Mouse (Mus musculus) neural tube, embryonic 11.5 days (tissue): ENCODE results near the gene H2-DMb2. TPM values are rescaled to one million over a fixed set of nuclear protein-coding genes. Genes with fewer than 3 reads are reported as not detected.

ENCODE experiments used
- ATAC-seq: fragments of 200-750 bp; cut with Nextera tagmentation; 2 replicates; pipeline ENCODE4 v1.8.0; 2017; ENCODE audit warnings: moderate number of reproducible peaks, mild to moderate bottlenecking, moderate TSS enrichment, moderate library complexity; ENCODE audit not compliant: insufficient read depth, low FRiP score, low TSS enrichment
- DNase-seq: peaks from one replicate; pipeline ENCODE4 v3.0.0-alpha.2; 2015; ENCODE audit warnings: low spot score
- H3K27ac ChIP-seq: fragments of 300-500 bp; sonication (generic); 2 replicates; pipeline ENCODE4 v1.5.1; 2014; ENCODE audit warnings: low read depth, mild to moderate bottlenecking, low read length
- H3K27me3 ChIP-seq: fragments of 300-500 bp; sonication (generic); 2 replicates; pipeline ENCODE4 v1.6.1; 2014; ENCODE audit warnings: mild to moderate bottlenecking, low read length, mixed read lengths; ENCODE audit not compliant: control insufficient read depth, insufficient read depth
- H3K36me3 ChIP-seq: fragments of 300-500 bp; sonication (generic); 2 replicates; pipeline ENCODE4 v1.6.1; 2014; ENCODE audit warnings: mild to moderate bottlenecking, low read length, moderate library complexity, mixed read lengths; ENCODE audit not compliant: control insufficient read depth, insufficient read depth
- H3K4me1 ChIP-seq: fragments of 300-500 bp; sonication (generic); 2 replicates; pipeline ENCODE4 v1.6.1; 2014; ENCODE audit warnings: low read length, mixed read lengths; ENCODE audit not compliant: control insufficient read depth, insufficient read depth
- H3K4me2 ChIP-seq: fragments of 300-500 bp; sonication (generic); 2 replicates; pipeline ENCODE4 v1.6.1; 2014; ENCODE audit warnings: low read depth, mild to moderate bottlenecking, moderate library complexity
- H3K4me3 ChIP-seq: fragments of 300-500 bp; sonication (generic); 2 replicates; pipeline ENCODE4 v1.5.1; 2014; ENCODE audit warnings: low read depth, low read length
- H3K9ac ChIP-seq: fragments of 300-500 bp; sonication (generic); 2 replicates; pipeline ENCODE4 v1.6.1; 2014; ENCODE audit warnings: mild to moderate bottlenecking, low read length
- H3K9me3 ChIP-seq: fragments of 300-500 bp; sonication (generic); 2 replicates; pipeline ENCODE4 v1.6.1; 2016; ENCODE audit warnings: low read length; ENCODE audit not compliant: control insufficient read depth
- WGBS: fragments of 180-500 bp; shearing (Covaris S2); extraction: QIAGEN DNeasy Blood & Tissue Kit; methylation state at CpG from one replicate; pipeline ENCODE4 v1.1.7; 2014; 5-methylcytosine and 5-hydroxymethylcytosine counted together
- polyA plus RNA-seq: library from polyadenylated mRNA; unstranded; fragments of >200 nt; fragmentation: Nextera tagmentation; extraction: Ambion mirVana; gene quantifications from 2 replicates; pipeline ENCODE4 v1.2.1, GENCODE M21; 2014

Gene H2-DMb2
- polyA plus RNA-seq, 1 experiment from 2014 or later: not detected

DNA sequence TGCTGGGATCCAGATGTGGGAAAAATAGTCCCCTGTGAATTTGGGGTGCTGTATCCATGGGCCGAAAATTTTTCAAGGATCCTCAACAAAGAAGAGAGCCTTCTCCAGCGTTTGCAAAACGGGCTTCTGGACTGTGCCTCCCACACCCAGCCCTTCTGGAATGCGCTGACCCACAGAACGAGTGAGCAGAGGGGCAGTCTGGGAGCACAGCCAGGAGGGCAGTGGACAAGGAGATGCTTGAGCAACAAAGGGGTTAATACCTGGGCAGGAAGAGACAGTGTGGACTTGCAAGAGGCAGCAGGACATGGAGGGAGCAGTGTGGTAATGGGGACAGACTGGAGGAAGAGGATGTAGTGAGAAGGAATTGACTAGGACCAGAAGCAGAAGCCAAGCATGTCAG lies 12.4 kb downstream of the H2-DMb2 start:
- no peak overlapping the region for H3K4me2 ChIP-seq
- DNase-seq: no peak
- whole genome bisulfite sequencing: 65% methylated on average over 5 of the region's 5 CpGs
- no peaks in the 10 kb centered on the region for H3K36me3 ChIP-seq
- H3K27me3 ChIP-seq: no peaks in the 10 kb centered on the region
- no peak overlapping the region for H3K4me3 ChIP-seq
- H3K4me1 ChIP-seq: no peaks in the 10 kb centered on the region
- no peaks in the 10 kb centered on the region for H3K9me3 ChIP-seq
- ATAC-seq: no peak
- H3K27ac ChIP-seq: no peak overlapping the region
- no peak overlapping the region for H3K9ac ChIP-seq

DNA sequence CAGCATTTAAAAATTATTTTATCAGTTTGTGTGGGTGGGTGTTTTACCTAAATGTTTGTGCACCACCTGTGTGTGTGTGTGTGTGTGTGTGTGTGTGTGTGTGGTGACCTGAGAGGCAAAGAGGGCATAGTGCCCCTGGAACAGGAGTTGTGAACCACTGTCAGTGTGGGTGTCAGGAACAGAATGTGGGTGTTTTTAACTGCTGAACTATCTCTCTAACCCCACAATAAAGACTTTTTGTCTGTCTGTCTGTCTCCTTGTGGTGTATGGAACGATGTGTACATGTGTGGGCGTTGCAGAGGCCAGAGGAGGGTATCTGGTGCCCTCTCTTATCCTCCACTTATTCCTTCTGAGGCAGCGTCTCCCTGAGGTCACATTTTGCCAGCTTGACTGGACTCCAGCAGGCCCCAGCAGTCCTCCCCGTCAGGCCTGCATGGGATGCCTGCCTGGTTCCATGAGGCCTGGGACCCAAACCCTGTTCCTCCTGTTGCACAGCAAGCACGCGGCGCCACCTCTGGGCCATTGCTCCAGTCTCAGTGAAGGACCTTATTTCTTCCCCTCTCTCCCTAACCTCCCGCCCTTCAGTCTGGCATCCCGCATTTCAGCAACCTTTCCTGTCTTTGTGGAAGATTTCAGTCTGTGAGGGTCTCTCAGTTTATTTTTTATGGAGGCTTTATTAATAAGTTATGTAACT lies 21.2 kb downstream of the H2-DMb2 start:
- H3K27me3 ChIP-seq: no peaks in the 10 kb centered on the region
- no peak overlapping the region for H3K9ac ChIP-seq
- H3K4me1 ChIP-seq: no peaks in the 10 kb centered on the region
- no peak overlapping the region for H3K4me2 ChIP-seq
- DNase-seq: peak; percentile 22
- H3K27ac ChIP-seq: no peak overlapping the region
- H3K9me3 ChIP-seq: 0 out of 2 replicates have a peak, but pooled peaks cover 2% of the 10 kb centered on the region
- no peak overlapping the region for H3K4me3 ChIP-seq
- WGBS: 40% methylated on average over 9 of the region's 9 CpGs
- no peaks in the 10 kb centered on the region for H3K36me3 ChIP-seq
- ATAC-seq: no peak

DNA sequence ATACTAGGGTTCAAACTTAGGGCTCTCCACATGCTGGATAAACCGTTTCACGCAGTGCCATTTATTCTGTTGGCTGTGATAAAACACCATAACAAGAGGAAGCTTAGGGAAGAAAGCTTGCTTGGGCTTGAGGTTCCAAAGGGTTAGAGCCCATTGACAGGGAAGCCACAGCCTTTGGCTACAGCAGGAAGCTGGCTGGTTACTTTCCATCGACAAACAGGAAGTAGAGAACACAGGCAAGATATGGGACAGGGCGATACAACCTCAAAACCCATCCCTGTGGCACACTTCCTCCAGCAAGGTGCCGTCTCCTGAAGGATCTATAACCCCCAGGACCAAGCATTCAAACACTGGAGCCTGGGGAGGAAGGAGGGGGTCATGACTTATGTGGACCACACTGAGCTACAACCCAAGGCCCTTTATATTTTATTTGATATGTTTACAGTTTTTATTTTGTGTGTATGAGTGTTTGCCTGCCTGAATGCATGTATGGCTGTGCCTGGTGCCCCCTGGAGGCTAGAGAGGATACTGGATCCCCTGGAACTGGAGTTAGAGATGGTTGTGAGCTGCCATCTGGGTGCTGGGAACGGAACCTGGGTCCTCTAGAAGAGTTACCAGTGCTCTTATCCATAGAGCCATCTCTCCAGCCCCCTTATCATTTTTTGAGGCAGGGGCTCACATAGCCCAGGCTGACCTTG lies 22.1 kb downstream of the H2-DMb2 start:
- H3K27ac ChIP-seq: no peak overlapping the region
- ATAC-seq (no peak), DNase-seq (no peak)
- H3K4me2 ChIP-seq: no peak overlapping the region
- H3K9me3 ChIP-seq: 0 out of 2 replicates have a peak, but pooled peaks cover 2% of the 10 kb centered on the region
- no peak overlapping the region for H3K9ac ChIP-seq
- no peaks in the 10 kb centered on the region for H3K4me1 ChIP-seq
- WGBS: 86% methylated on average over 6 of the region's 6 CpGs
- H3K27me3 ChIP-seq: no peaks in the 10 kb centered on the region
- no peaks in the 10 kb centered on the region for H3K36me3 ChIP-seq
- no peak overlapping the region for H3K4me3 ChIP-seq

DNA sequence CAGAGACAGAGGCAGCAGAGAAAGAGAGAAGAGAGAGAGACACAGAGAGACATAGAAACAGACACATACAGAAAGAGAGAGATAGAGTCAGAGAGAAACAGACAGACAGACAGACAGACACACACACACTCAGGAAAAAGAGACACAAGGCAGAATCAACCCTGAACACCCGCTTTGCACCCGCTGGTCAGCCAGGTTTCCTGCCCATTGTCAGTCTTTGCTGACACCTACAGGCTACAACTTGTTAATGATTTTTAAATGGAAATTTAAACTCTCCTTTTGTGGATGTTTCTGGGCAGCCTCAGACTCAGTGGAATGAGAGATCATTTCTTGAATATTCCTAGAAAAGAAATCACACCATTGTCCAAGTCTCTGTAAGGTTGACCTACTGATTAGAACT lies 26.2 kb downstream of the H2-DMb2 start:
- DNase-seq (peak; percentile 30), ATAC-seq (no peak)
- 4% methylated on average over 2 of the region's 2 CpGs for WGBS
- Histone ChIP-seq H3K36me3 (no peaks in the 10 kb centered on the region), H3K27ac (no peak overlapping the region), H3K4me2 (no peak overlapping the region), H3K27me3 (no peaks in the 10 kb centered on the region), H3K4me3 (no peak overlapping the region), H3K9ac (no peak overlapping the region), H3K4me1 (no peaks in the 10 kb centered on the region), H3K9me3 (0 out of 2 replicates have a peak, but pooled peaks cover 2% of the 10 kb centered on the region)

DNA sequence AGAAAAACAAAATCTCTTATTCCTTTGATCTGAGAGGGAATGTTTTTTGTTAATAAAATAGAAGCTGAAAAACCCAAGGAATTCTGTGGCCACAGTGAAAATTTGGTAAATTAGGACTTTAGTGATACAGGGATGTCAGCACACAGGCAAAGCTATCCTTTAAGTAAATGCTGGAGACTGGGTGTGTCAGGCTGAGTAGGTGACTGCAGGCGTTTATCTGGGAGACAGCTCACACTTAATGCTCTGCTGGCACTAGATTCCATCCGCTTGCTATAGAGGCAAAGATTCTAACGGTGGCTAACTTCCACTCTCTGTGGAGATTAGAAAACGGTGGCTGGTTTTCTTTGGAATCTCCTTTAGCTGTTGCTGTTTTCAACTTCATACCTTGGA lies 27.4 kb downstream of the H2-DMb2 start:
- DNase-seq (no peak), ATAC-seq (no peak)

DNA sequence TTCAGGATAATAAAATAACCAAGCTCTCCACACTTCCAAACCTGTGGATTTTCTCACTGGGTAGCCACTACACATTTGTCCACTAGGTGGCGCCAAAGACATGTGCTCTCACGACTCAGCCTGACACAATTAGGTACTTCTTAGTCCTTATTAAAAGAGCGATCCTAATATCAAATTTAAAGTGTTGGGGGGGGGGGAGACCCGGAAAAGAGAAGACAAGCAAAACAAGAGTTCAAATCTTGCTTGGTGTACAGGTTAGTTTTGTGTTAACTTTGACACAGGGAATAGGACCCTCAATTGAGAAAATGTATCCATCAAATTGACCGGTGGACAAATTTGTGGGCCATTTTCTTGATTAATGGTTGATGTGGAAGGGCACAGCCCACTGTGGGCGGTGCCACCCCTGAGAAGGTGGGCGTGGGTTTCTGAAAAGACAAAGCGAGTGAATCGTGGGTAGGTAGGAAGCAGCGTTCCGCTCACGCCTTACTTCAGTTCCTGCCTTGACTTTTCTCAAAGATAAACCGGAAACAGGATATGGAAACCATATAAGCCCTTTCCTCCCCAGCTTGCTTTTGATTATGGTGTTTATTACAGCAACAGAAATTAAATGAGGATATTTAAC lies 27.9 kb downstream of the H2-DMb2 start:
- H3K27ac ChIP-seq: no peak overlapping the region
- no peaks in the 10 kb centered on the region for H3K27me3 ChIP-seq
- DNase-seq: peak; percentile 72
- H3K4me2 ChIP-seq: no peak overlapping the region
- no peak overlapping the region for H3K9ac ChIP-seq
- H3K9me3 ChIP-seq: no peaks in the 10 kb centered on the region
- ATAC-seq: no peak
- no peak overlapping the region for H3K4me3 ChIP-seq
- no peaks in the 10 kb centered on the region for H3K4me1 ChIP-seq
- WGBS: 45% methylated on average over 13 of the region's 13 CpGs
- H3K36me3 ChIP-seq: no peaks in the 10 kb centered on the region

More for the DNA sequence above, 27.4 kb downstream of the H2-DMb2 start:
- 28% methylated on average over 4 of the region's 4 CpGs for WGBS
- H3K27me3 ChIP-seq: no peaks in the 10 kb centered on the region
- H3K27ac ChIP-seq: no peak overlapping the region
- H3K9ac ChIP-seq: no peak overlapping the region
- H3K4me2 ChIP-seq: no peak overlapping the region
- H3K9me3 ChIP-seq: 0 out of 2 replicates have a peak, but pooled peaks cover 1% of the 10 kb centered on the region
- H3K36me3 ChIP-seq: no peaks in the 10 kb centered on the region
- no peak overlapping the region for H3K4me3 ChIP-seq
- no peaks in the 10 kb centered on the region for H3K4me1 ChIP-seq

DNA sequence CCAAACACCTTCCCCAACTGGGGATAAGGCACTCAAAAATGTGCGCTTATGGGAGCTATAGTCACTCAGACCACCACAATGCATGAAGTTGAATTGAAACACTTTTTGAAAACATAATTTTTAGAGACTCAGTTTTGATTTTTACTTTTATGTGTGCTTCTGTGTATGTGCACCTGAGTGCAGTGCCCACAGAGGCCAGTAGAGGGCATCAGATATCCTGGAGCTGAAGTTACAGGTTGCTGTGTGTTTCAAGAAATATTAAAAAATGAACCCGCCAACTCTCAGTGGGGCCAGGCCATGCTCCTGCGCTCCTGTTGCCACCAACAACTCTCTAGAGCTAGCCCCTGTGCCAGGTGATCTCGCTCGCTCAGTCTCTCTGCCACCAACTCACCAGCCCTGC lies 29.4 kb downstream of the H2-DMb2 start:
- Histone ChIP-seq H3K4me1 (no peaks in the 10 kb centered on the region), H3K36me3 (no peaks in the 10 kb centered on the region), H3K9me3 (no peaks in the 10 kb centered on the region; the same call in 1 of the 2 replicates), H3K9ac (no peak overlapping the region), H3K27me3 (no peaks in the 10 kb centered on the region), H3K4me2 (no peak overlapping the region), H3K4me3 (no peak overlapping the region), H3K27ac (no peak overlapping the region)
- no peak for DNase-seq
- no peak for ATAC-seq
- 91% methylated on average over 5 of the region's 5 CpGs for WGBS

DNA sequence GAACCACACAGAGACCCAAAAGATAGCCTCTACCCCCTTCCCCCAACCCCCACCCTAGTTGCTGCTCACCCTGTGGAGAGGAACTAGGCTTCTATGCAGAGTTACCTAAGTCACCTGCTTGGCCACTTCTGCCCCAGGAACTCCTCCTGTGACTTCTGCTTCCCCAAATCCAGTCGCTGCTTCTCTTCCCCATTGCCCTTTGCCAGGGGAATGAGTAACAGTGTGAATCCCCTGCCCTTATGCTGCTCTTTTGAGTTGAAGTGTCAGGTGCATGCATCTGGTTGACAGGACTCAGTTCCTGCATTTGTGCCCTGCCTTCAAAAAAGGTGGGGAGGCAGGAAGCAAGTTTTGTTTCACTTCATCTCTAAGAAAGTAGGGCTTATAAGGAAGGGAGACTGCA lies 31.0 kb downstream of the H2-DMb2 start:
- no peaks in the 10 kb centered on the region for H3K27me3 ChIP-seq
- H3K4me1 ChIP-seq: no peaks in the 10 kb centered on the region
- 64% methylated on average over 1 of the region's 1 CpGs for WGBS
- no peak overlapping the region for H3K4me3 ChIP-seq
- H3K36me3 ChIP-seq: no peaks in the 10 kb centered on the region
- no peaks in the 10 kb centered on the region; the same call in 1 of the 2 replicates for H3K9me3 ChIP-seq
- H3K4me2 ChIP-seq: no peak overlapping the region
- no peak overlapping the region for H3K9ac ChIP-seq
- DNase-seq (no peak), ATAC-seq (no peak)
- H3K27ac ChIP-seq: no peak overlapping the region
